Mouse (Mus musculus): Measurements from ENCODE around the gene Pogz.
A peak's percentile ranks its signal among the peaks of the same experiment; 100 is the strongest.

Pogz gene

DNA sequence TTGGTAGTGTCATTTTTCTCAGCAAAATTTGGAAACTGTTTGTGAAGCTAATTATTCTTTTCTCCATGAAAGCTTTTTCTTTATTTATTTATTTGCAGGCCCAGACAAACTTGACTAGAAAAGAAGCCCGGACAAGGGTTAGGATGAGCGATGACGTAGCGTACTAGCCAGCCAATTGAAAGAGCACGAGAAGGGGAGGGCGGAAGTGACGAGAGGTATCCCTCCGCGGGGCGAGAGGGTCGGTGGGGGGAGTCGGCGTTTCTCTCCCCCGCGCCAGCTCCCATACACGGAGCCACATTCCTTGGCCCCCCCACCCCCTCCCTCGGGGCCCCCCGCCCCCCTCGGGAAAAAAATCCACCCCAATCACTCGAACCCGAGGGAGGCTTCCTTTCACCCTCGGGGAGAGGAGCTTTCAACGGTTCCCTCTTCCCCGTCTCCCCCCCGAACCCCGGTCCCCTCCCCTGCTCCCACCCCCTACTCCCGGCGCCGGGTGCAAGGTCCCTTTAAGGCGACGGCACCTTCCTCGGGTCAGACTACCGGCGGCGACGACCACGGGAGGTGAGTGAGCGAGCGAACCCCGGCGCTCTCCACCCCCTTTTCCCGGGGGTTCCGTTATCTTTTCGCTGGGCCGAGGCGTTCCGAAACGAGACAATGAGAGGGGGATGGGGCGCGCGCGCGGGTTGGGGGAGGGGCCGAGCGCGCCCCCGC is at the start of gene Pogz:
Gene Pogz, plus strand, starts transcription at position 385 of the 708 bp plus-strand sequence.
- DNase-seq (ENCODE audit: inconsistent age in 2 of 2, low spot score in 1 of 2), result peak; percentile 97 to 98

DNA sequence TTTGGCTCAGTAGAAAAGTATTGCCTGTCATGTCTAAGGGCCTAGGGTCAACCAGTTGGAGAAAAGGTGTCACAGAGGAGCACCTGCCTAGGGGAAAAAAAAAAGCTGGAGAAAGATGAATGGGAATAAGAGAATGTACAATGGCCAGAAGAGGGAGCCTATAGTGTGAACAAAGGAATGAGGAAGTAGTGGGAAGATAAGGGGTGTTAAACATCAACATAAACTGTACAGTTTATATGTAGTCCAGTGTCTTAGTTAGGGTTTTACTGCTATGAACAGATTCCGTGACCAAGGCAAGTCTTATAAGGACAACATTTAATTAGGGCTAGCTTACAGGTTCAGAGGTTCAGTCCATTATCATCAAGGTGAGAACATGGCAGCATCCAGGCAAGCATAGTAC is 48.3 kb upstream of the Pogz start:
- DNase-seq (ENCODE audit: inconsistent age in 2 of 2, low spot score in 1 of 2), result no peak

DNA sequence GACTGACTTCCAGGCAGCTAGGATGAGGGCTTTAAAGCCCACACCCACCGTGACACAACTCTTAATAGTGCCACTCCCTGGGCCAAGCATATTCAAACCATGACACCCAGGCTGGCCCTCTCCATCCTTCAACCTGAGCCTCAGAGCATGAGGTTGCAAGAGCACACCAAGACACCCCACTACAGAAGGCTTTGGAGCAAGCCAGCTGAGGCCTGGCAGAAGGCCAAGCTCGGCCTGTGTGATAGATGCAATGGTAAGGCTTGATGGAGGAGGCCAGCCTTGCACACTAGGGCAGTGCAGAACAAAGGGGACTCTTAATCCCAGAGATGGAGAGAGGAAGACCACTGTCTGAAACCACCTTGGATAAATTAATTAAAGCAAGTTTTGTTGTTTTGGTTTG is 47.9 kb upstream of the Pogz start:
- DNase-seq (ENCODE audit: inconsistent age in 2 of 2, low spot score in 1 of 2), result peak in 1 of 2 experiments; percentile 47

DNA sequence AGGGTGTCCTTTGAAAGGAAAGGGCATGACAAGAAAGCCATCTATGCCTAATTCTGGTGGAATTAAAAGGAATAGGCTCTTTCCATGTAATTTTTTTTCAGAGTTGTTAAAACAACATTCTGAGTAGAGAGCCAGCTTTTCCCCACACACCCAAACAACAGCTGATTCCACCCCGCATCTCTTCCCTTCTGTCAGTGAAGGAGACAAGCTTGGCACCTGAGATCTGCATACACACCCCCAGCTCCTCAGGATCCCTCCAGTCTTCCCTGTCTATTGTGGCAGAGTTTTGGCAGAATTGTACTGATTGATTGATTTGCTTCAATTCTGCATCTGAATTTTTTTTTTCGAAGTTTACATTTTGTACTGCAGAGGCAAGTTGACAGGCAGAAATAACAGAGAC is 45.1 kb upstream of the Pogz start:
- no peak for DNase-seq (ENCODE audit: inconsistent age in 2 of 2, low spot score in 1 of 2)

DNA sequence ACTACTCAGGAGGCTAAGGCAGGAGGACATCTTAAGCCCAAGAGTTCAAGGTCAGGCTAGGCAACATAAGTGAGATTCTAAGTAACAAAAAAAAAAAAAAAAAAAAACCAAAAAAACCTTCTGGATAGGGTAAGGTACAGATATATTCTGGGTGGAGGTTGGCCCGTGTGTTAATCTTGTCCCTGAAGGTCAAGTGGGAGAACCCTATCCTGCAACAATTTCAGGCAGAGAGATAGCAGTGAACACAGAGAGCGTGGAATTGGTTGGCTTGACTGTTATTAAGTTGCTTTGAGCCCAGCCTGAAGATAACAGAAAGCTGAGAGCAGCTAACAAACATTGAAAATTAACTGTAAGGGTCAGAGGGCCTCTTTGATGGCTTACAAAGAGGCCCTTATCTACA is 43.7 kb upstream of the Pogz start:
- no peak for DNase-seq (ENCODE audit: inconsistent age in 2 of 2, low spot score in 1 of 2)

DNA sequence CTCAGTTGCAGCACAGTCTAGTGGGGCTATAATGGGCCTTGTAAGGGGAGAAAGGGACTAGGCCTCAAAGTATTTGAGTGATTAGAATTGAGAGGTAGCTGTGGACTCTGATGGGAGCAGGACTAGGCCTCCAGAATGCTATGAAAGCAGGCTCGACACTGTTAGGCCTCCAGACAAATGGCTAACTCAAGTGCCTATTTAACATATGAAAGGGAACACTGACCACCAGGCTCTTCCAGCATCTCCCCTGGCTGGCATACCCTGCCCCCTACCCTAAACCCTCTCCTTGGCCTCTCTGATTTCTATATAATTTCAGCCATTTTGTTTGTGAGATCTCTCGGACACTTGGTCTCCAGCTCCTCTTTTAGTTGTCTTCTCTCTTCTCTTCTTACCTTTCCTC is 43.0 kb upstream of the Pogz start:
- no peak for DNase-seq (ENCODE audit: inconsistent age in 2 of 2, low spot score in 1 of 2)

DNA sequence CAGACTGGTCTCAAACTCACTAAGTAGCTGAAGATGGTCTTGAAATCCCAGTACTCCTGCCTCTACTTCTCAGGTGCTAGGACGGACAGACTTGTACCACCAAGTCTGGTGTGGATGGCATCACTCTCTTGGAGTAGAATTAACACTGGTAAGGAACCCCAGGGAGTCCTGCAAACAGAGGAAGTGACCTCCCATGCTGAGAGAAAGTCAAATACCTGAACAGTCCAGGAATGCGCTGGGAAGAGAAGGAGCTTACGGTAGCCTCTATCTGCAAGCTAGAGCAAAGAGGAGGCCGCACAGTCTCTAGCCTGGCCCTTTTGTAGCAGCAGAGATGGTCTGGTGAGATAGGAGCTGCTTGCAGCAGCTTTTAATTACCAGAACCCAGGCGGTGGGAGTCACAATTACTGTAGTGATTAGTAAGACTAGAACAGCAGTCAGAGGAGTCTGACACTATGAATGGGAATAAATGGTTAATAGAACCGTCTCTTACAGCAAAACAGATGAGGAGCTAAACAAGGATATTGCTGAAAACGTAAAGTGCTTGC is 41.7 kb upstream of the Pogz start:
- DNase-seq (ENCODE audit: inconsistent age in 2 of 2, low spot score in 1 of 2), result no peak

DNA sequence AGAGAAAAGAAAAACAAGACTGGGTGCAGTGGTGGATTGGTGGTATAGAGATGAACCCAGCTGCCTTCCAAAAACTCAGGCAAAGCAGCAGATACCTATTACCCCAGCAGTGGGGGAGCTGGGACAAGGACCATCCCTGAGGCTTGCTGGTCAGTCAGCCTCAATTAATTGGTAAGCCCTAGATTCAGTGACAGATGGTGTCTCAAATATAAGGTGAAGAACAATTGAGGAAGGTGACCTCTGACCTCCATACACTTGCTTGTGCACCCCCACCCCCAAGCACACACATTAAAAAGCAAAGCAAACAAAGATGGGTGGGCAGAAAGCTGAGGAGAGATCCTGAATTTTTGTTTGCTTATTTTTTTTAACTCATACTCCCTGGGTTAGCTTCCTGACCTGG is 41.2 kb upstream of the Pogz start:
- no peak for DNase-seq (ENCODE audit: inconsistent age in 2 of 2, low spot score in 1 of 2)

DNA sequence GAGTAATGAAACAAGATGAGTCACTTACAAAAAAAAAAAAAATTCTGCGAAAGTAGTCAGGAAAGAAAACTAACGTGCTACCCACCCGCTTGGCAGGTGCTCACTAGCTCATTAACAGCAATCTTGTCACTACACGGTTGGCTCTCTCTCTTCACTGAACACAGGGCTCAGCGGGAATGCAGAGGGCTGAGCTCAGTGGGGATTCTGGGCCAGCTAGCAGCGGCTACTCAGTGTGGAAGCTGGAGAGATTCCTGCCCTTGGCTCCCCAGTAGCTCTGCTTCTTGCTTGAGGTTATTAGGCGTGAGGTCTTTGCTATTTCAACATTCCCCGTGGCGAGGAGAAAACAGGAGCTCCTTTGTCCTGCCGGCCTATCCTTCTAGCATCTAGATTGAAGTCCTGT is 33.2 kb upstream of the Pogz start:
- DNase-seq (ENCODE audit: inconsistent age in 2 of 2, low spot score in 1 of 2), result peak in 1 of 2 experiments; percentile 85

DNA sequence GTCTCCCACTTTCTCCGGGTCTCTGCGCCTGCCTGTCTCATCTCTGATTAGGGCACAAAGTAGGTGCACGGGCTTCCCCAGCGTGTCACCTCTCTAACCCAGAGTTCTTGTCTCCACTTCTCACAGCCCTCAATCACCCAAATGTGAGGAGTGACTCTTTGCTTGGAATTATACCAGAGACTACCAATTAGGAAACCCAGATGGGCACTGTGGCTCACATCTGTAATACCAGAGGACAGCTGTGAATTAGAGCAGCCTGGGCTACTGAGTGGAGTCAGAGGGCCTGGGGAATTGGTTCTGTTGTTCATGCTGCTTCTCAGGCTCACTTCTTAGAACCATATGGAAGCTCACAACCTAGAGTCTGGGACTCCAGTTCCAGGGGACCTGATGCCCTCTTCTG is 32.4 kb upstream of the Pogz start:
- no peak for DNase-seq (ENCODE audit: inconsistent age in 2 of 2, low spot score in 1 of 2)

DNA sequence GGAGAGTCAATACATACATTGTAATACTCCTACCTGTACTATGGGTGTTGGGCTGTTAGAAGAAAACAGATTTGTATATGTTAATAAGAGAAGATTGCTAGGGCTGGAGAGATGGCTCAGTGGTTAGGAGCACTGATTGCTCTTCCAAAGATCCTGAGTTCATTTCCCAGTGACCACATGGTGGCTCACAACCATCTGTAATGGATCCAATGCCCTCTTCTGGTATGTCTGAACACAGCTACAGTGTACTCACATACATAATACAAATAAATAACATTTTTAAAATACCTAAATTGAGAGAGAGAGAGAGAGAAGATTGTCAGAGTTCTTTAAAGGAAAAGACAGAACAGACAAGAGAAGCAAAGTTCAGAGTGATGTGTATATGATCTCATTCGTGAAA is 29.1 kb upstream of the Pogz start:
- DNase-seq (ENCODE audit: inconsistent age in 2 of 2, low spot score in 1 of 2), result no peak

DNA sequence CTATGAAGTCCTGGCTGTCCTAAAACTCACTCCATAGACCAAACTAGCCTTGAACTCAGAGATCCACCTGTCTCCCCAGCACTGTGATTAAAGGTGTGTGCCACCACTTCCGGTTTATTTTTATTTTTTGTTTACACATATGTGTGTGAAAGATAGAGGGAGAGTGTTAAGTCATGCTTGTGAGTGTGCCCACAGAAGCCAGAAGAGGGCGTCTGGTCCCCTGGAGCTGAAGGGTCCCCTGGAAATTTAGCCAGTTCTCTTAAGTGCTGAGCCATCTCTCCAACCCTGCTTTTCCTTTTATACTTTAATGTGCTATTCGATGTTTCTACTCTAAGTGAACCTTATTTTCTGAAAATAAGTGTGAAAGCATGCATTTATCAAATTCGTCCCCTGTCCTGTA is 25.7 kb upstream of the Pogz start:
- DNase-seq (ENCODE audit: inconsistent age in 2 of 2, low spot score in 1 of 2), result peak in 1 of 2 experiments; percentile 70

DNA sequence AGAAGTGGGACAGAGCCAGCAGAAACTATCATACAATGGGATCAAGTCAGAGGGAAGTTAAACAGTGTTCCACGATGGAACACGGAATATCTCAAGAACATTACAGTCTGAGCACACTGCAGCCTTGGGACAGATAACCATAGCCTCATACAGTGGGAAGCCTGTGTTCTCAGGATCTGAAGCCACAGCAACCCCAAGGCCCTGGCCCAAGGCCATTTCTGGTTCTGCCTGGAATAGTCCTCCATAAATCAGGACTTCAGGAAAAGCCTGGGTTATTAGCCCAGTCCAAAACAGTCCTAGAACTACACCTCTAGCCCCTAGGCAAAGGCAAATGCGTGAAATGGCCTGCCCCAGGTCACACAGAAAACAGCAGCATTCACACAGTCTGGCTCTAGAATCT is 23.7 kb upstream of the Pogz start:
- peak; percentile 92 for DNase-seq (ENCODE audit: inconsistent age in 2 of 2, low spot score in 1 of 2)

DNA sequence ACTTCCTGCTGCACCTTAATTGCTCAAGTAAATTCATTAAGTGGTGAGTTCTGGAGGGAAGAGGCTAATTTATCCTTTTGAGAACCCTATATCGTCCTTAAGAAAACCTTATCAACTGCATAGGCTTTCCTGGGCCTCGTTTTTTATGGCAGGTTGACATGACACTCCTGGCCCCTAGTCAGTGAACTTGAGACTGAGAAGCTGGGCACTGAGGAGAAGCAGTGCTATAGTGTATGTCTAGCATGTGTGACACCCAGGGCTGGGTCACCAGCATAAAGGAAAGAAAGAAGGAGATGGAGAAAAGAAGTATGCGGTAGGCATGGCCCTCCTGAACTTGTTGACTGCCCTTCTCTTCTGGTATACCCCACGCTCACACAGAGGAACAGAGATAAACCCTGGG is 23.3 kb upstream of the Pogz start:
- no peak for DNase-seq (ENCODE audit: inconsistent age in 2 of 2, low spot score in 1 of 2)

DNA sequence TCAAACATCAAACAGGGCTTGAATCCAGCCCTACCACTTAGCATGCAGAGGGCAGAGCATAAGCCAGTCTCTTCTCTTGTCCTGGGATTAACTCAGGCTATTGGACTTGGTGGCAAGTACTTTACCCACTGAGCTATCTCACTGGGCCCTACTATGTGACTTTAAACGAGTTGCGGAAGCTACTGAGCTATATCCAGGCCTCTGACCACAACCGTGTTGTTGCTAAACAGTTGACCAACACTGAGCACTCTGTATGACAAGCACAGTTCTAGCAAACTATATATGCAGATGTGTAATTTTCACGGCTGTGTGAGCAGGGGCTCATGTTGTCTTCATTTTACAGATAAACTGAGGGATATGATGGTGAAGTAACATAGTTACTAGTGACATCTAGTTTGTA is 22.7 kb upstream of the Pogz start:
- DNase-seq (ENCODE audit: inconsistent age in 2 of 2, low spot score in 1 of 2), result no peak

DNA sequence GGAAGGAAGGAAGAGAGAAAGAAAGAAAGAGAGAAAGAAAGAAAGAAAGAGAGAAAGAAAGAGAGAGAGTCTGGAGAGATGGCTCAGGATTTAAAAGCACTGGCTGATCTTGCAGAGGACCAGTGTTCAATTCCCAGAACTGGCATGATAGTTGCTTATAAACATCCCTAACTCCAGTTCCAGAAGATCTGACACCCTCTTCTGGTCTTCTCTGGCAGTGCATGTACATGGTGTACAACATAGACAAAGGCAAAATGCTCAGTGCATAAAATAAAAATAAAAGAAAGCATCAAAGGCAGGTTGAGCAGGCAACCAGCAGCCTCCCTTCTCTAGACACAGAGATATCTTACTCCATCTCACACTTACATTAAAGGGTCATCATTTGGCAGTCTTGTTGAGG is 21.8 kb upstream of the Pogz start:
- no peak for DNase-seq (ENCODE audit: inconsistent age in 2 of 2, low spot score in 1 of 2)

DNA sequence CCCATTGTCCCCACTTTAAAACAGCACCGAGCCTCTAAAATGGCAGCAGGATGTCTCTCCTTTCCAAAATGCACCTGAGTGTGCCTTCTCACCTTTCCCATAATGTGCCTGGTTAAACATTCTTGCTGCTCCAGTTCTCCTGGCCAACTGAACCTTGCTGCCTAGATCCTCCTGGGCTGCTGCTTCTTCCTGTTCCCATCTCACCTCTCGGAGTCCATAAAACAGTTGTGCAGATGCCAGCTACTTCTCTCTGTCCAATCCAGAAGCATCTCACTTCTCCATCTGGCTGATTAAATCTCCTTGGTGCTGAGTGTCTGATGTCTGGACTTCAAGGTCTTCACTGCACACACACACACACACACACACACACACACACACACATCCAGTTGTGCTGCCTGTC is 19.6 kb upstream of the Pogz start:
- DNase-seq (ENCODE audit: inconsistent age in 2 of 2, low spot score in 1 of 2), result no peak

DNA sequence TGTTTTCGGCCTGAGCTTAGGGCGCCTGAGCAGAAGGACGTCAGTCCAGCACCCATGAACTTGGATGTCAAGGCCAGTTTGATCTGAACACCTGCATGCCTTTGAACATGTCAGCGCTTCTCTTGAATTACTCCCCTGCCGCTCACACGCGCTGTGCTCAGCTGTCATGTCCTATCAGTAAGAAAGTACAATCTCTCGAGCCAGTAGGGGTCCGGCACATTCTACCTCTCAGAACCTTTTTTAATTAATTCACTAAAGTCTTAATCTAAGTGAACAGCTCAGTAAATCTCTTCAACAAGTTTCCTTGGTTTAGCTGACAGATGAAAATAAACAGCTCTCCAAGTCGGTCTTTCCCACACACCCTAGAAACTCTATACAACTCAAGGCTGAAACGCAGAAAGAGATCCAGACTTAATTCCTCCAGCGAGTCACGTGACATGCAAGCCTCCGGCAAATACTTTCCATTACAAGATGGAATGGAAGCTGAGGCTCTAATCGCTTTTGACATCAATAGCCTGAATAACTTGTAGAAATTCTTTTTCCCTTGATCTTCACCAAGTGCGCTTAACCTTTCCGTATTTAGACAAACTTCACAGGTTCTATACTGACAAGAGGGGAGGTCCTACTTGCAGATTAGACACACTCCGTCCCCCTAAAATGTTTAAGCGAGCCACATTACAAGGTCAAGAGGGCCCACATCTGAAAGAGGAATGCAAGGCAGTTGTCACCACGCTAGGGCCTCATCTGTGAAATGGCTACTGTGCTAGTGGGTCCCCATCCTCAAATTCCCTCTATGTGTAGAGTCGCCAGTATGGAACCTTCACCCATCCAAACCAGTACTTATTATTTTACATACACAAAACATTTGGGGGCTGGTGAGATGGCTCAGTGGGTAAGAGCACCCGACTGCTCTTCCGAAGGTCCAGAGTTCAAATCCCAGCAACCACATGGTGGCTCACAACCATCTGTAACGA is 17.6 kb upstream of the Pogz start:
- peak in 1 of 2 experiments; percentile 50 for DNase-seq (ENCODE audit: inconsistent age in 2 of 2, low spot score in 1 of 2)

DNA sequence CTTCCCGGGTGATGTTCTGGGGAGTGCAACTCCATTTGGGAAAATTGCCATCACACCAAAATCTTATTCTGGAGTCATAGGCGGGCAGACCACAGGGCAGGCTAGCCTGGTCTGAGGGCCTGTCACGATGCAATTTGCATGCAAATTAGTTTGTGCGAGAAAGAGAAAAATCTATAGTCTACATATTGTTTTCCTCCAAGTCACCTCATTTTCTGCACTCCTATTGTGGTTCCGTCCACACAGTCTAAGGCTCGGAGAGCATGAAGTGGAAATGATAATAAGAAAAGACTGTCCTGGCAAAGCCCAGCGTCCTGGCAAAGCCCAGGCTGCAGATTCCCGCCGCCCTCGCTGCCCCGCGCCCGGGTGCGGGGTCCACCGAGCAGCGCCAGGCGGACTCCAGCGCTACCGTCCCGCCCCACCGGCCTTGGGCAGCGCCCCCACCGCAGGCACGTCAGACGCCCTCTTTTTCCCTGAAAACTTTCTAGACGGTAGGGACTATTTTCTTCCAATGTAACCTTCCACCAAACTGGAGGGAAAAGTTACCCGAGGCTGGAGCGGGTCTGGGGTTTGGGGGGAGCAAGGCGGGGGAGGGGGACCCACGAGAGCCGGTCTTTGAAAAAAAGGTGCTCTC is 16.2 kb upstream of the Pogz start:
- peak; percentile 64 to 84 for DNase-seq (ENCODE audit: inconsistent age in 2 of 2, low spot score in 1 of 2)

DNA sequence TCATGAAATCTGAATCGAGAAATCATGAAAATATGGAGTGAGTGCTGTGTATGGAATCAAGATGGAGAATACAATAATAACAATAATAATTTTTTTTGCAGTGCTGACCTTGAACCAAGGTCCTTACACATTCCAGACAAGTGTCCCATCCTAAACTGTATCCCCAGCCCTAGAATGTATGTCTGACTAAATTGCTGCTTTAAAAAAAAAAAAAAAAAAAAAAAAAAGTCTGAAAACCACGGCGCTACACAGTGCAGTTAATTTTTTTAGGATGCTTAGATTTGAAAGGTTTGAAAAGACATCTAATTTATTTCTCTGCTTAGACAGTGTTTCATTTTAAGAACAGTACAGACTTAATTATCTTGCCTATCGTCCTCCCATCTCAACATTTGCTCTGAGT is 15.3 kb upstream of the Pogz start:
- no peak for DNase-seq (ENCODE audit: inconsistent age in 2 of 2, low spot score in 1 of 2)

DNA sequence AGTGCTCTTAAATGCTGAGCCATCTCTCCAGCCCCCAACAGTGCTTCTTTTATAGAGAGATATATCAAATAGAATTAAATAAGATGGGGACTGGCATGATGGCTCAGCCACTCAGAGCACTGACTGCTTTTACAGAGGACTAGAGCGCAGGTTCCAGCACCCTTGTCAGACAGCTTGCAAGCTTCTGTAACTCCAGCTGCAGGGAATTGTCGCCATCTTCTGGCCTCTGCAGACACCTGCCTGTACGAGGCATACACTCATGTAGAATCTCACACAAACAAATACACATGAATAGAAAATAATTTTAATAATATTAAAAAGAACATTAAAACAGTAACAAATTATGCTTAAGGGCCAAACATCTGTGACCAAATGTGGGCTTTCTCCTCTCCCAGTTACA is 13.3 kb upstream of the Pogz start:
- DNase-seq (ENCODE audit: inconsistent age in 2 of 2, low spot score in 1 of 2), result no peak

DNA sequence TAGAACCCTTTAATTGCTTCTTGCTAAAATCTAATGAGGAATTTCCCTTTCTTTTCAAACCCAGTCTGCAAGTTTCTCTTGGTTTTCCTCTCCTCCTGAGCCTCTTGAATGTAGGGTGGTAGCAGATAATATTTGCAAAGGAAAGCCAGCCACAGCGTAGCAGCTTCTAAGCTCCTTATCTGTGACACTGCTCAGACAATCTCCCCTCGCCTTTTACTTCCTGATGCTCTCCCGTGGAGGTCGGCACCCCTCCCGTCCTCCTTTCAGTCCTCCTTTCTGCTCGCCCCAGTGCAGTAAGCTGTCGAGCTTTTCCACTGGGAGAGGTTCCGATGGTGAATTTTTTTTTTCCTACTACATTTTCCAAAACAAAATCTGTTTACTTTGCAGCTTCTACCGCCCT is 5.3 kb upstream of the Pogz start:
- no peak for DNase-seq (ENCODE audit: inconsistent age in 2 of 2, low spot score in 1 of 2)

All from adrenal gland, adult (tissue).